Mouse (Mus musculus): ENCODE measurements around the gene Scnn1g. TPM values are rescaled to one million over a fixed set of nuclear protein-coding genes. Genes with fewer than 3 reads are reported as not detected.
A peak's percentile ranks its signal among the peaks of the same experiment; 100 is the strongest.

The Scnn1g gene
- polyA plus RNA-seq (2016; fragmentation: Nextera tagmentation; extraction: Ambion mirVana): 0.35 TPM in 1 of 2 replicates, not detected in the other

GRCm38 (mm10) chr7:121734171-121734831 lies at the start of gene Scnn1g:
Gene Scnn1g (plus strand): TSS chr7:121734479.
- no peaks in the 10 kb centered on the region for H3K36me3 ChIP-seq
- under 1% methylated on average over 38 of the region's 38 CpGs for WGBS
- peak; percentile 92 for DNase-seq (ENCODE audit: low spot score)
- no peak within 1 kb of the TSS for H3K27ac ChIP-seq
- H3K4me3 ChIP-seq: peak within 1 kb of the TSS; percentile 56
- no peaks in the 10 kb centered on the region for H3K9me3 ChIP-seq
- peaks cover 19% of the 10 kb centered on the region for H3K4me1 ChIP-seq
- peaks cover 44% of the 10 kb centered on the region for H3K27me3 ChIP-seq (ENCODE audit: insufficient read depth, poor library complexity, severe bottlenecking)

DNA sequence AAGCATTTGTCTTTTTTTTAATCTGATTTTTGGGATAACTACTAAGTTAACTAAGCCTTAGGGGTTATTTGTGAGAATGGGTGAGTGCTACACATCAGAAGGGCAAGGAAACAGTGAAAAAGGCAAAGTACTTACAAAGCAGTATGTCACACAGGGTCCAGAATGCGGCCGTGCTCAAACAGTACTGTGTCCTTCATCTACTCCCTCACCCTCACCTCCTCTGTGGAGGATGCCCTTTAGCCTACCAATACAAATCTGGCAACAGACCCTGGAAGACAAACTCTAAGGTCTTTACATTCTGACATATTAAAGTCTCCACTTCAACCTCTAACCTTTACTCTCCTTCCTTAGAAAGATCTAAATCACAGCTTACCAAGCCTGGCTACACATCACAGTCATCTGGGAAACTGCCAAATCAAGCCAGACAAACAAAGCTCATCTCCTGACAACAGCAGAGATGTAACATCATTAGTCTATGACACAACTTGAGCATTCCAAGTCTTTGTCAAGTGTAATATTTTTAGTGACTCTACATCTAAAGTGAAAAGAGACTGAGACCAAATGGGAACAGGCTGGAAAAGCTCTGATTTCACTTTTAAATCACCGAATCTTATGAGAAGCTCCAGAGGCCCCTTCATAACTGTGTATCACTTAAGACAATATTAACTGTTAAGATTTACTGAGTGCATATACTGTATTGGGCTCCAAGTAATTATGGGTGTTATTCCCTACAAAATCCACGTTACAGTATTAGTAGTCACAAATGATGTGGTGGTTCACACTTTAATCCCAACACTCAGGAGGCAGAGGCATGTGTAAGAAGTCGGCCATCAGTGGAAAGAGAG lies 48.9 kb upstream of the Scnn1g start:
- DNase-seq (ENCODE audit: low spot score): no peak
- no peaks in the 10 kb centered on the region for H3K4me1 ChIP-seq
- WGBS: 85% methylated on average over 5 of the region's 5 CpGs
- H3K27ac ChIP-seq: no peak overlapping the region
- H3K9me3 ChIP-seq: no peaks in the 10 kb centered on the region
- H3K36me3 ChIP-seq: no peaks in the 10 kb centered on the region
- no peaks in the 10 kb centered on the region for H3K27me3 ChIP-seq (ENCODE audit: insufficient read depth, poor library complexity, severe bottlenecking)
- H3K4me3 ChIP-seq: no peak overlapping the region

DNA sequence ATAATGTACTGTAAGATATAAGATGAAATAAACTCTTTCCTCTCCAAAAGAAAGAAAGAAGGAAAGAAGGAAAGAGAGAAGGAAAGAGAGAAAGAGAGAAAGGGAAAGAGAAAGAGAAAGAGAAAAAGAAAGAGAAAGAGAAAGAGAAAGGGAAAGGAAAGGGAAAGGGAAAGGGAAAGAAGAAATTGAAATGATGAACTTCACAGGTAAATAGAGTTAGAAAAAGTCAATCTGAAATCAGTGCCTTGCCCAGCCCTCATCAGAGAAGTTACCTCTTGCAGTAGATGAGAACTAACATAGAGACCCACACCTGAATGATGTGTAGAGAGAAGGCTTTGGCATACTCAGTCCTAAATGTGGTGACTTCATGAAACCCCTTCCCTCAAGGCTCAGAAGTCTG lies 44.9 kb upstream of the Scnn1g start:
- Histone ChIP-seq H3K36me3 (no peaks in the 10 kb centered on the region), H3K27ac (no peak overlapping the region), H3K9me3 (no peaks in the 10 kb centered on the region), H3K27me3 (ENCODE audit: insufficient read depth, poor library complexity, severe bottlenecking) (no peaks in the 10 kb centered on the region), H3K4me3 (no peak overlapping the region), H3K4me1 (no peaks in the 10 kb centered on the region)
- DNase-seq (ENCODE audit: low spot score): no peak

DNA sequence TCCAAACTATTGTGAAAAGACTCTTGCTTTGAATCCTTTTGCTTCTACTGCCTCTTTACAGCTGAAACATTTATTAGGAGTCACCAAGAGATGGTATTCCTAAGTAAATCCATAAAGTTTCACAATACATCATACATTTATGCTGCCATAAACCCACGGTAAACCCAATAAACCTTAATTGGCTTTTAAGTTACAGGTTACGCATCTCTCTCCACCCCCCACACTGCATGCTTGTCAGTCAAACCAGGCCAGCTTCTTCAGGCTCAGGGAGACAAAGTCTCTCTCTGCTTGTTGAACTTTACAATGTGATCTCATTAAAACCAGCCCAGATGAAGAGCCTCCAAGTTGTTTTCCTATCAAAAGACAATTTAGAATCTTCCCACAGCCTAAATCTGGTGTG lies 42.5 kb upstream of the Scnn1g start:
- H3K9me3 ChIP-seq: no peaks in the 10 kb centered on the region
- no peaks in the 10 kb centered on the region for H3K36me3 ChIP-seq
- no peaks in the 10 kb centered on the region for H3K27me3 ChIP-seq (ENCODE audit: insufficient read depth, poor library complexity, severe bottlenecking)
- H3K4me3 ChIP-seq: no peak overlapping the region
- H3K27ac ChIP-seq: no peak overlapping the region
- 88% methylated on average over 2 of the region's 2 CpGs for WGBS
- DNase-seq (ENCODE audit: low spot score): no peak
- no peaks in the 10 kb centered on the region for H3K4me1 ChIP-seq

- Histone ChIP-seq H3K9me3 (no peaks in the 10 kb centered on the region), H3K4me1 (peaks cover 28% of the 10 kb centered on the region), H3K27ac (no peak overlapping the region), H3K27me3 (ENCODE audit: insufficient read depth, poor library complexity, severe bottlenecking) (no peaks in the 10 kb centered on the region), H3K36me3 (no peaks in the 10 kb centered on the region), H3K4me3 (no peak overlapping the region)
- DNase-seq (ENCODE audit: low spot score): no peak
Observed at GRCm38 (mm10) chr7:121697170-121697569, 37.1 kb upstream of the Scnn1g start.

GRCm38 (mm10) chr7:121697574-121697973 lies 36.7 kb upstream of the Scnn1g start:
- DNase-seq (ENCODE audit: low spot score): no peak
- Histone ChIP-seq H3K27me3 (ENCODE audit: insufficient read depth, poor library complexity, severe bottlenecking) (no peaks in the 10 kb centered on the region), H3K27ac (no peak overlapping the region), H3K4me1 (peaks cover 32% of the 10 kb centered on the region), H3K9me3 (no peaks in the 10 kb centered on the region), H3K36me3 (no peaks in the 10 kb centered on the region), H3K4me3 (no peak overlapping the region)
- WGBS: 50% methylated on average over 1 of the region's 1 CpGs

DNA sequence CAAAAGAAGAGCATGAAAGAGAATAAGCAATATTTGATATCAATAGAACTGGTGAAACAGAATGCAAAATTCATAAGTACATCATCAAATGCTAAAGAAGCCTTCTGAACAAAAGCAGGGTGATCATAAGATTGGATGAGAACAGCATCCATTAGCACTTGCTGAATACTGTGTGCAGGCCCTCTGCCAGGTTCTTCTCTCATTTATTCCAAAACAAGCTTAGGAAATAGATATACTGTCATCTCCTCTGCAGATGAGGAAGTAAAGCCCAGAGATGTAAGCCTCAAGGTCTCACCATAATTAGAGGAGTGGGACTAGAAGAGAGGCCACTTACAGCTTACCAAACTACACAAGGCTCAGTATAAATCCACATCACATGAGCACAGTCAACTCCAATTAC lies 35.1 kb upstream of the Scnn1g start:
- DNase-seq (ENCODE audit: low spot score): no peak
- no peak overlapping the region for H3K4me3 ChIP-seq
- no peaks in the 10 kb centered on the region for H3K36me3 ChIP-seq
- H3K4me1 ChIP-seq: peaks cover 43% of the 10 kb centered on the region
- H3K9me3 ChIP-seq: no peaks in the 10 kb centered on the region
- no peaks in the 10 kb centered on the region for H3K27me3 ChIP-seq (ENCODE audit: insufficient read depth, poor library complexity, severe bottlenecking)
- H3K27ac ChIP-seq: no peak overlapping the region

DNA sequence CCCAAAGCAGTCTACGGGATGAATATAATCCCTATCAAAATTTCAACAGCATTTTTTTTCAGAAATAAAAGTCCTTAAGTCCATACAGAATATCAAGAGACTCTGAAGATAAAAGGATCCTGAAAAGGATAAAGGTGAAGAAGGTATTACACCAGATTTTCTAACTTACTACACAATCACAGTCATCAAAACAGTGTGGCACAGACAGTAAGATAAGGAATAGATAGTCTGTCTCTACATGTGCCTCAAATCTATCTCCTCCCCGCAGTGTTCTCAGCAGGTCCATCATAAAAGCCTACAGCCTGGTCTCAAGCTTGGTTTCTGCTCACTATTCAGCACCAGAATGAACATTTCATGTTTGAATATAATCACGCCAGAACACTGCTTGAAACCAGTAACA lies 33.8 kb upstream of the Scnn1g start:
- Histone ChIP-seq H3K27ac (no peak overlapping the region), H3K27me3 (ENCODE audit: insufficient read depth, poor library complexity, severe bottlenecking) (no peaks in the 10 kb centered on the region), H3K36me3 (no peaks in the 10 kb centered on the region), H3K4me3 (no peak overlapping the region), H3K9me3 (no peaks in the 10 kb centered on the region), H3K4me1 (peaks cover 50% of the 10 kb centered on the region)
- 83% methylated on average over 3 of the region's 3 CpGs for WGBS
- DNase-seq (ENCODE audit: low spot score): no peak

- H3K9me3 ChIP-seq: no peaks in the 10 kb centered on the region
- no peak overlapping the region for H3K4me3 ChIP-seq
- H3K4me1 ChIP-seq: peaks cover 62% of the 10 kb centered on the region
- no peak overlapping the region for H3K27ac ChIP-seq
- H3K27me3 ChIP-seq (ENCODE audit: insufficient read depth, poor library complexity, severe bottlenecking): no peaks in the 10 kb centered on the region
- 20% methylated on average over 6 of the region's 6 CpGs for WGBS
- DNase-seq (ENCODE audit: low spot score): no peak
- H3K36me3 ChIP-seq: no peaks in the 10 kb centered on the region
Observed at GRCm38 (mm10) chr7:121701983-121702382, 32.3 kb upstream of the Scnn1g start.

DNA sequence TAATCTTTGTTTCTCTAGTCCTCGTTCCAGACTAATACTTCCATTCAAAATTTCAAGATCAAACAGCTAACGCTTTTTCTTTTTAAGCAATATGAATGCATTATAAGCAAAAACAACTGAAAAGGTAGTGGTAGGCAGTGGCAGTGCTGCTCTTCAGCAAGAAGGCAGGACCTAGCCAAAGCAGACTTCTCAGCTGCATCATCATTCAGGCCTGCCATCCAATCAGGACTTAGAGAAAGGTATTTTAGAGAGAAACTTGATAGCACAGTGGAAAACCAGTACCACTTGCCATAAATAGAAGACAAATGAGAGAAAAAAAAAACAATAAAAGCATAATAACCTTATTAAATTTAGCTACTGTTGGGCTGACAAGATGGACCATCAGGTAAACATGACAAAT lies 29.2 kb upstream of the Scnn1g start:
- 87% methylated on average over 2 of the region's 2 CpGs for WGBS
- Histone ChIP-seq H3K36me3 (no peaks in the 10 kb centered on the region), H3K4me1 (peaks cover 50% of the 10 kb centered on the region), H3K27ac (no peak overlapping the region), H3K9me3 (no peaks in the 10 kb centered on the region), H3K27me3 (ENCODE audit: insufficient read depth, poor library complexity, severe bottlenecking) (0 out of 2 replicates have a peak, but pooled peaks cover 4% of the 10 kb centered on the region), H3K4me3 (no peak overlapping the region)
- DNase-seq (ENCODE audit: low spot score): no peak

DNA sequence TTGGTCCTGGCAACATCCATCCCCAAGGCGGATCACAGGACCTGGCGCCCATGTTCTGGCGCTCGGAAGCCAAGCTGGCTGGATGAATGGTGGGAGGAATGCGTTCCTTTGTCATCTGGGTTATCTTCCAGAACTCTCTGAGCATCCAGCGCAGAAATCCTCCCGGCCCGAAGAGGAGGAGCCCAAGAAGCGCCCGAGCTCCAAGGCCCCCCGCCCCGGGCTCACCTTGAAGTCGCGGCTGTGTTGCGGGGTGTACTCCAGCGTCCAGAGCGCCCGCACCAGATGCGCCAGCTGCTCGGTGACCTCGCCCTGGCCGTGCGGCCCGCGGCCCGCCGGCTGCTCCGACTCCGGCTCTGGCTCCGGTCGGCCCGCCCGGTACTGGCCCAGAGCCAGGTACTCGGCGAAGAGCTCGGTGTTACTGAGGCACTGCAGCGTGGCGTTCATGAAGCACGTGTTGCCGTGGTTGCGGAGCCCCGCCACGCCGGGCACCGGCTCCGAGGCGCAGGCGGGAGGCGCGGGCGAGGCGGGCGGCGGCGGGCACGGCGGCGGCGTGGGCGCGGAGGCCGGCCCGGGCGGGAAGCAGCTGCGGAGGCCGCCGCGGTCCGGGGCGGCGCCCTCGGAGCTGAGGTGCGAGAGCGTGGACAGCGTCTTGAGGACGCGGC lies 27.7 kb upstream of the Scnn1g start:
- peak overlapping the region; percentile 82 for H3K4me3 ChIP-seq
- under 1% methylated on average over 76 of the region's 77 CpGs for WGBS
- 0 out of 2 replicates have a peak, but pooled peaks cover 4% of the 10 kb centered on the region for H3K27me3 ChIP-seq (ENCODE audit: insufficient read depth, poor library complexity, severe bottlenecking)

GRCm38 (mm10) chr7:121707073-121707667 lies 27.1 kb upstream of the Scnn1g start, which contains the start of gene Usp31:
Gene Usp31 (minus strand): TSS chr7:121707253.
- peak within 1 kb of the TSS; percentile 82 for H3K4me3 ChIP-seq
- H3K27ac ChIP-seq: peak within 1 kb of the TSS; percentile 93
- 0 out of 2 replicates have a peak, but pooled peaks cover 4% of the 10 kb centered on the region for H3K27me3 ChIP-seq (ENCODE audit: insufficient read depth, poor library complexity, severe bottlenecking)
- WGBS: 1% methylated on average over 61 of the region's 82 CpGs
- no peaks in the 10 kb centered on the region for H3K9me3 ChIP-seq
- H3K4me1 ChIP-seq: peaks cover 34% of the 10 kb centered on the region
- DNase-seq (ENCODE audit: low spot score): peak; percentile 97
- H3K36me3 ChIP-seq: no peaks in the 10 kb centered on the region

More for the DNA sequence above, 27.7 kb upstream of the Scnn1g start:
- no peaks in the 10 kb centered on the region for H3K36me3 ChIP-seq
- no peak for DNase-seq (ENCODE audit: low spot score)
- H3K9me3 ChIP-seq: no peaks in the 10 kb centered on the region
- H3K4me1 ChIP-seq: peaks cover 40% of the 10 kb centered on the region
- peak overlapping the region; percentile 93 for H3K27ac ChIP-seq

All from heart, embryonic 10.5 days (tissue).